Mouse (Mus musculus): ENCODE results near the gene Frat2.

The Frat2 gene

DNA sequence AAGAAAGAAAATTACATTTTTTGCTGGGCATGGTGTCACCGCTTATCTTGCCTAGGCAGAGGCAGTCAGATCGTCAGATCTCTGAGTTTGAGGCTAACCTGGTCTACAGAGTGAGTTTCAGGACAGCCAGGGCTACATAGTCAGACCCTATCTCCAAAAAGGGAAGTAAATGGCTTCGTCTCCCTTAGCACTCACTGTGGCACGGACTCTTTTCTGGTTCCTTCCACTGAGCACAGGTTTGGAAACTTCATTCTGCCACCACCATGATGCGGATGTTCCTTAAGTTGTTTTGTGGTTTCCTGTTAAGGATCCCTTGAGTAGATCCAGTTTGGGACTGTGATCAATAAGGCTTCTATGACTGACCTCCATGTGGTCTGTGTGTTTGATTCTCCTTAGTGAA, 23.0 kb downstream of the Frat2 start:
- DNase-seq (ENCODE audit: low read depth in 1 of 2, low spot score in 2 of 2): no peak

- no peak for DNase-seq (ENCODE audit: low read depth in 1 of 2, low spot score in 2 of 2)
Observed at GRCm38 (mm10) chr19:41822589-41822988, 25.3 kb downstream of the Frat2 start.

GRCm38 (mm10) chr19:41821436-41821835, 26.5 kb downstream of the Frat2 start:
- DNase-seq (ENCODE audit: low read depth in 1 of 2, low spot score in 2 of 2): no peak

DNA sequence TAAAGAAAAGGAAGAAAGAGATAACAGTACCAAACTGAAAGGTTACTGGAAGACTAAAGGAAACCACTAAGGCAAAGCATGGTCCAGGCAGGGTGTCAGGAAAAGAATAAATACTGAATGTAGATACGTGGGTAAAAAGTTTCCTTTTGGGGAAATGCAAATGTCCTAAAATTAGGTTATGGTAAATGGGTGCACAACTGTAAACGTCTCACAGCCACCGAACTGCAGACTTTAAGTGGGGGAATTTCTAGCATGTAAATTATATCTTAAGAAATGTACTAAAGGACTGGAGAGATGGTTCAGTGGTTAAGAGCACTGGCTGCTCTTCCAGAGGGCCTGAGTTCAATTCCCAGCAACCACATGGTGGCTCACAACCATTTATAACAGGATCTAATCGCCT, 29.2 kb downstream of the Frat2 start:
- DNase-seq (ENCODE audit: low read depth in 1 of 2, low spot score in 2 of 2): no peak

- no peak for DNase-seq (ENCODE audit: low read depth in 1 of 2, low spot score in 2 of 2)
Observed at GRCm38 (mm10) chr19:41817325-41817724, 30.6 kb downstream of the Frat2 start.

- DNase-seq (ENCODE audit: low read depth in 1 of 2, low spot score in 2 of 2): no peak
Observed at GRCm38 (mm10) chr19:41816915-41817314, 31.0 kb downstream of the Frat2 start.

GRCm38 (mm10) chr19:41816410-41816809, 31.5 kb downstream of the Frat2 start:
- DNase-seq (ENCODE audit: low read depth in 1 of 2, low spot score in 2 of 2): no peak

DNA sequence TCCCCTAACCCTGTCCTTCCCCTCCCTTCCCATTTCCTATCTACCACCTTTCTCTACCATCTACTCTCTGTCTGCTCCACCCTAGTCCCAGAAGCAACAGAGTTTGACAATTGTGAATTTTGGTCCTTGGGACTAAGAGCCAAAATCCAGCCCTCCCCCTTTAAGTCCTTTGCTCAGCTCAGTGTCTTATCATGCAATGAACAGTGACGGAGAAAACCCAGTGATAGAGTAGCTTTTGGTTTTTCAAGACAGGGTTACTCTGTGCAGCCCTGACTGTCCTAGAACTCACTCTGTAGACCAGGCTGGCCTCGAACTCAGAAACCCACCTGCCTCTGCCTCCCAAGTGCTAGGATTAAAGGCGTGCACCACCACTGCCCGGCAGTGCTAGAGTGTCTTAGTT, 34.6 kb downstream of the Frat2 start:
- DNase-seq (ENCODE audit: low read depth in 1 of 2, low spot score in 2 of 2): no peak

GRCm38 (mm10) chr19:41812525-41812924, 35.4 kb downstream of the Frat2 start:
- no peak for DNase-seq (ENCODE audit: low read depth in 1 of 2, low spot score in 2 of 2)

DNA sequence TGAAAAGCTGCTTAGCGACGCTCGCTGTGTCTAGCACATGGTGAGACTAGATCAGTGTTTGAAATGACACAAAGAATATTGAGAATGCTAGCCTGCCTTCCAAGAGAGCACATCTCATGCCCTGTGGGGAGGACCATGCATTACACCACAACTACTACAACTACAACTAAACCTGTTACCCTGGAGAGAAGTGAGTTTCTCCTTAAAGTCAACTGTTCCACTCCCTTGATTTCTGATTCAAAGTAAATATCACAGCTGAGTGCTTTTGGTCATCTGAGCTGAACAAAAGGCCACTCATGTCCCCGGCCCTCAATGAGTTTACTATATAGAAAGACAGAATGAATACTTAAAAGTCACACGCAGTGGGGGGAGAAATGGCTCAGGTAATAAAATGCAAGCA, 37.9 kb downstream of the Frat2 start:
- DNase-seq (ENCODE audit: low read depth in 1 of 2, low spot score in 2 of 2): no peak

DNA sequence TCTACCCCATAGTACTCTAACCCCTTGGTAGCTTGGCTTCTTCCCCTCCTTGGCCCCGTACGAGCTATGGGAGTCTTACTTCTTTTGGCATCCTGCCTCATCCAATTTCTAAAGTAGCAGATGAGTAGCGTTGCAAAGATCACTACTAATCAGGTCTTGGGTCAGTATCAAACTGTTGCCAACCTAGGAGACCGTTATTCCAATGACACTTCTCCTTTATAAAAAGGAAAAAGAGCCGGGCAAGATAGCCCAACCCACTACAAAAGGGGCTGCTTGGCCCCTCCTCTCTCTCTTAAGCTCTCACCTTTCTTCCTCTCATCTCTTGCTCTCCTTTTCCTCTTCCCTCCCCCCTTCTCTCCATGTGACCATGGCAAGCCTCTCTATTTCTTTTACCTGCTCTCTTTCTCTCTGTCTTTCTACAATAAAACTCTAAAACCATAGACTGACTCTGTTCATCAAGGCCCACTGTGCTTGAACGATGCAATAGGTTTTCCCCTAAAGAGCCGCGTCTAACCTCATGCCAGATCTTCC, 39.8 kb downstream of the Frat2 start:
- no peak for DNase-seq (ENCODE audit: low read depth in 1 of 2, low spot score in 2 of 2)

- no peak for DNase-seq (ENCODE audit: low read depth in 1 of 2, low spot score in 2 of 2)
Observed at GRCm38 (mm10) chr19:41807497-41807896, 40.4 kb downstream of the Frat2 start.

GRCm38 (mm10) chr19:41805831-41806230, 42.1 kb downstream of the Frat2 start:
- no peak for DNase-seq (ENCODE audit: low read depth in 1 of 2, low spot score in 2 of 2)

- DNase-seq (ENCODE audit: low read depth in 1 of 2, low spot score in 2 of 2): peak; percentile 37 to 48
Observed at GRCm38 (mm10) chr19:41803322-41803721, 44.6 kb downstream of the Frat2 start.

GRCm38 (mm10) chr19:41801742-41802369, 46.1 kb downstream of the Frat2 start, which contains the start of gene Arhgap19:
Gene Arhgap19, minus strand, starts transcription at chr19:41802047.
- peak; percentile 81 to 82 for DNase-seq (ENCODE audit: low read depth in 1 of 2, low spot score in 2 of 2)

DNA sequence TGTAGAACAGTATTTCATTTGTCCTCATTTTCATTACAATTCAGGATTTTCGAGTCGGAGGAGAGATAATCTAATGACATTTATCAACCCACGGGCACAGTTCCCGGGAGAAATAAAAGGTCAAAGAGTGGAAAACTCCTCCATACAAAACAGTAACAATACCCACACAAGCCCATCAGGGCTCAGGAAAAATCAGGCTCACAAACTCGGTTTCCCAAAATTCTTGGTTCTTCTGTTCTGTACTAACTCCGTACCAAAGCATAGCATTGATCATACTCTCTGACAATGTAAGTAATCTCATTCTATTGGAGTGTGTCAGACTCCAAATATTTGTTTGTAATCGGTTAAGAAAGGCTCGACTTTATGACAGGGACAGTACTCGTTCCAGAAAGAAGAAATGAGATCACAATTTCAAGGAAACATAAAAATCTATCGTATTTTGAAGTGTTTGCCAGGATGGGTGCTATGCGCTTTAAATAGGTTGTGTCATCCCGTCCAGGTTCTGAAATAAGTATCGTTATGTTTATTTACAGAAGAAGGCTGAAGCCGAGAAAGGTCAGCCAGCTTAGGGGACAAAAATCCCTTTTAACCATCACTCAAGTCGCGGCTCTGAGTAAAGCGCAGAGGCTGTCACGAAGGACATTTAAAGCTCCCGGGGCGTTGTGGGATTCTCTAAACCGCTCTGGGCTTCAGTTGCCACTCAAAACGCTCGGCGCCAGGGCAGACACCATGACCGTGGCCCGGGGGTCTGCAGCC, 46.8 kb downstream of the Frat2 start:
- DNase-seq (ENCODE audit: low read depth in 1 of 2, low spot score in 2 of 2): no peak

- no peak for DNase-seq (ENCODE audit: low read depth in 1 of 2, low spot score in 2 of 2)
Observed at GRCm38 (mm10) chr19:41800451-41800850, 47.5 kb downstream of the Frat2 start.

DNA sequence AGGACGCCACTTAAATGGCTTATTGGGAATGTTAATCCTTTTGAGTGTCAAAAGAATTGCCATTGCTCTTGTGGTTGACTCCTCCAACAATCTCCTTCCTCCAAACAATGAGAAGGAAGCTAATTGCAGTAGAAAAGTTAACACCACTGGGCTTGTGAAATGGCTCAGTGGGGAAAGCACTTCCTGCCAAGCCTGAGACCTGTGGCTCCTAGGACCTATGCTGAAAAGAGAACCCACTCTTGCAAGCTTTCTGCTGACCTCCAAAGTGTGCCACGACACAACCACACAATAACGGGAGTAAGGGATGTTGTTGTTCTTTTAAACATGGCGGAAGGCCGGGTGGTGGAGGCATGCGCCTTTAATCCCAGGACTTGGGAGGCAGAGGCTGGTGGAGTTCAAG, 50.4 kb downstream of the Frat2 start:
- DNase-seq (ENCODE audit: low read depth in 1 of 2, low spot score in 2 of 2): no peak

DNA sequence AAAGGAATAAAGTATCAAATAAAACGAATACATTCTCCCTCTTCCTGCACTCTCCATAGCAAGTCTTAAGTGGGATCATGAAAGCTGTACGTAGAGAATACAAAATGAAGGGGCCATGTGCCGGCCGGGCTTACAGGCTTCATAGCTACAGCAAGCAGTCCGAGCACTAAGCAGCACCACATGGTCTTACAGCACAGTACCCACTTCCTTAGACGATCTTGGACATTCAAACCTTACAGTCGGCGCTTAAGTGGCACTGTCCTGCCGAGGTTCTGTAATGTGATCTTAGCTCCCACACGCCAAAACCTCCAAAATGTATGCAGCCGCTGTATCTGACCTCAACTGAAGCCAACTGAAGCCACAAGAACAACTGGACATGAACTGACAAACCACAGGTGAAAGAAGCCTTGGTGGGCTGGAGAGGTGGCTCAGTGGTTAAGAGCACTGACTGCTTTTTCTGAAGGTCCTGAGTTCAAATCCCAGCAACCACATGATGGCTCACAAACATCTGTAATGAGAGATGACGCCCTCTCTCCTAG, 51.1 kb downstream of the Frat2 start:
- no peak for DNase-seq (ENCODE audit: low read depth in 1 of 2, low spot score in 2 of 2)

- DNase-seq (ENCODE audit: low read depth in 1 of 2, low spot score in 2 of 2): no peak
Observed at GRCm38 (mm10) chr19:41796148-41796760, 51.7 kb downstream of the Frat2 start.
